Mouse (Mus musculus) olfactory bulb, adult 2 months (tissue): ENCODE results near the gene Umad1. TPM values are rescaled to one million over a fixed set of nuclear protein-coding genes. Genes with fewer than 3 reads are reported as not detected.

Source experiments
- H3K27ac ChIP-seq: fragments of 200-500 bp; 2 replicates; pipeline ENCODE4 v1.5.1; 2012; ENCODE audit warnings: low read depth, low read length; ENCODE audit not compliant: insufficient read depth
- H3K4me1 ChIP-seq: fragments of 200-500 bp; 2 replicates; pipeline ENCODE4 v1.6.1; 2012; ENCODE audit warnings: low read length; ENCODE audit not compliant: control insufficient read depth, insufficient read depth
- H3K4me3 ChIP-seq: fragments of 200-500 bp; 2 replicates; pipeline ENCODE4 v1.5.1; 2012; ENCODE audit warnings: mild to moderate bottlenecking, low read depth, low read length, moderate library complexity; ENCODE audit not compliant: insufficient read depth
- CTCF ChIP-seq: fragments of 200-500 bp; IDR thresholded peaks from 2 replicates; pipeline ENCODE4 v1.5.1; 2012; ENCODE audit warnings: low read depth, mild to moderate bottlenecking, low read length, moderate library complexity; ENCODE audit not compliant: insufficient read depth
- POLR2A ChIP-seq: fragments of 200-500 bp; IDR thresholded peaks from 2 replicates; pipeline ENCODE4 v1.6.1; 2012; ENCODE audit warnings: mild to moderate bottlenecking, low read depth, low read length, moderate library complexity; ENCODE audit not compliant: insufficient read depth
- WGBS: fragments of 180-500 bp; shearing (Covaris S2); methylation state at CpG from one replicate; pipeline ENCODE4 v1.1.7; 2018; 5-methylcytosine and 5-hydroxymethylcytosine counted together
- polyA plus RNA-seq: library from polyadenylated mRNA; stranded (reverse); fragments of >200 nt; gene quantifications from 2 replicates; pipeline ENCODE4 v1.2.4, GENCODE M21; 2012; ENCODE audit warnings: low replicate concordance; ENCODE audit not compliant: missing spikeins, insufficient read depth, insufficient read length

Umad1 gene
- not detected in 2 replicates for polyA plus RNA-seq

DNA sequence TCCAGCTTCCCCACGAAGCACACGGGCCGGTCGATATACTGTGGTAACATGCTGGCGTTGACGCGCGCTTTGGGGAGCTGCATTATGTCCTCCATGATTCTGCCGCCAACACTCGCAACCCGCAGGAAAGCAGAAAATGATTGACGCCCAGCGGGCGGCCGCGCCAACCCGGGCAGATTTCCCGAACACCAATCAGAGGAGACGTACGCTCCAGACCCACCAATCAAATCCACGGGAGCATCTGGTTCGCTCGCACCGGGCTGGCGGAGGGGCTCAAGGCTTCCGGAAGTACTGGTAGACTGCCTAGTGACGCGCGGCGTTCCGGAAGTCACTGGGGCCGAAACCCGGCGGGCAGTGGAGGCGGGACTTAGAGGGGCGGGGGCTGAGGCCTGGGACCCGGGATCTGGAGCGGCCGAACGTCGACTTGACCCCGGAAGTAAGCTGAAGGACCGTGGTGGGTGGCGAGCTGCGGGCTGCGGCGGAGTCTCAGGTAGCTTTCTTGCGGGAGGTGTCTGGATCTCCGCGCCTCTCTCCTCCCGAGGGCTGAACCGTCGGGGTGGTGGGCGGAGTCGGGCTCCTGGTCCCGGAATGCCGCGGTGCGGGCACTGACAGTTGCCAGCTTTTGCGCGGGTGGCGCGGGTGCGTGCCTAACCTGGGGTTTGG is at the start of gene Umad1, which contains the start of the genes Rpa3 and Gm45062:
Gene Umad1 (plus strand): TSS at position 285 of the 663 bp plus-strand sequence.
Gene Rpa3 (minus strand): TSS at position 170 of the 663 bp plus-strand sequence.
Gene Gm45062 (plus strand): TSS at position 447 of the 663 bp plus-strand sequence.
- Histone ChIP-seq H3K4me3 (peak within 1 kb of the TSS; percentile 99), H3K27ac (peak within 1 kb of the TSS; percentile 89), H3K4me1 (no peaks in the 10 kb centered on the region)
- TF ChIP-seq CTCF (no peak), POLR2A (peak; percentile 38)
- under 1% methylated on average over 64 of the region's 64 CpGs for WGBS

- TF ChIP-seq POLR2A (no peak), CTCF (no peak)
- peak overlapping the region; percentile 85 for H3K4me3 ChIP-seq
- peak overlapping the region; percentile 73; the same call in 1 of the 2 replicates for H3K27ac ChIP-seq
- H3K4me1 ChIP-seq = no peaks in the 10 kb centered on the region
- 5% methylated on average over 10 of the region's 10 CpGs for WGBS
Measured at GRCm38 (mm10) chr6:8209866-8210186, 49.3 kb upstream of the Umad1 start.

DNA sequence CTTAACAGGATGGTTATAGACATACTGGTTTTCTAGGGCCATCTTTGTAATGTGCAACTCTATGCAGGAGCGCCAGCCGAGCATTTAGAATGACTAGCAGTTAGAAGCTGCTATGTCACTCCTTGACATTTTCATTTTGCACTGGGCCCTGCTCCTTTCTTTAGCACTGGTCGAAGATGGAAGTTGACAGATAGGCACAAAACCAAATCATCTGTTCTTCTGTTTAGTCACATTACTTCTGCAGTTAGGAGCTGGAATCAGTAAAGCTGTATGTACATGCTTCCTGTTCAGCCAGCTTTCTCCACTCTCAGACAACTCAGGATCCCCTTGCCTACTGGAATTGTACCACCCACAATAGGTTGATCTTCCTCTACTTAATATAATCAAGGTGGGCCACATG is 48.4 kb upstream of the Umad1 start:
- TF ChIP-seq CTCF (no peak), POLR2A (no peak)
- H3K27ac ChIP-seq = no peak overlapping the region
- 92% methylated on average over 3 of the region's 3 CpGs for WGBS
- no peaks in the 10 kb centered on the region for H3K4me1 ChIP-seq
- no peak overlapping the region for H3K4me3 ChIP-seq

GRCm38 (mm10) chr6:8227035-8227434 is 32.1 kb upstream of the Umad1 start:
- no peak overlapping the region for H3K4me3 ChIP-seq
- 0 out of 2 replicates have a peak, but pooled peaks cover 2% of the 10 kb centered on the region for H3K4me1 ChIP-seq
- no peak overlapping the region for H3K27ac ChIP-seq
- TF ChIP-seq CTCF (no peak), POLR2A (no peak)
- 88% methylated on average over 3 of the region's 3 CpGs for WGBS

GRCm38 (mm10) chr6:8228596-8228995 is 30.5 kb upstream of the Umad1 start:
- Histone ChIP-seq H3K4me1 (0 out of 2 replicates have a peak, but pooled peaks cover 2% of the 10 kb centered on the region), H3K4me3 (no peak overlapping the region), H3K27ac (no peak overlapping the region)
- WGBS = 84% methylated on average over 3 of the region's 3 CpGs
- TF ChIP-seq POLR2A (no peak), CTCF (no peak)

- H3K4me3 ChIP-seq = peak overlapping the region; percentile 99
- H3K27ac ChIP-seq = peak overlapping the region; percentile 86; the same call in 1 of the 2 replicates
- no peaks in the 10 kb centered on the region for H3K4me1 ChIP-seq
- WGBS = 4% methylated on average over 6 of the region's 6 CpGs
- no peak for TF ChIP-seq CTCF
- no peak for TF ChIP-seq POLR2A
Measured at GRCm38 (mm10) chr6:8258316-8258715, 772 bp upstream of the Umad1 start.

- TF ChIP-seq CTCF (no peak), POLR2A (no peak)
- Histone ChIP-seq H3K27ac (peak overlapping the region; percentile 89), H3K4me1 (no peaks in the 10 kb centered on the region), H3K4me3 (peak overlapping the region; percentile 98)
- WGBS = 0% methylated on average over 8 of the region's 8 CpGs
Measured at GRCm38 (mm10) chr6:8259667-8260044, 568 bp downstream of the Umad1 start.

DNA sequence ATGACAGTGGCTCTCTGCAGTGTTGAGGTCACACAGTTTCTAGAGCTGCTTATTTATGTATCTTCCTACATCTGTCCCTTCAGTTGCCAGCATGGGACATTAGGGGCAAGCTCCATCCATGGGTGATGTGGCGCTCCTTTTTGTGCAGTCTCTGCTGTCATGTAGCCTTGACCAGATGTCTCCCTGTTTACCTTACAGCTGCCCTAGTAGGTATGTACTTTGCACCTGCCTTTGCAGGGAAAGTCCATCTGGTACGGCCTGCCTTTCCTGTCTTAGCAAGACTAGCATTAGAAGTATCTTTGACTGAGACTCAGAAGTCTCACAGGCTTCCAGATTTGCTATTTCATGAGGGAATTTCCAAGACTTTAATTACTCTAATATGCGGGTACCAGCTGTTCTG is 12.0 kb downstream of the Umad1 start:
- 64% methylated on average over 3 of the region's 3 CpGs for WGBS

GRCm38 (mm10) chr6:8274387-8275054 is 15.4 kb downstream of the Umad1 start:
- TF ChIP-seq CTCF = peak; percentile 62; the same call in 1 of the 2 replicates
- TF ChIP-seq POLR2A = no peak
- 55% methylated on average over 6 of the region's 6 CpGs for WGBS
- H3K4me3 ChIP-seq = no peak overlapping the region
- no peak overlapping the region for H3K27ac ChIP-seq
- no peaks in the 10 kb centered on the region for H3K4me1 ChIP-seq

More for the DNA sequence above, 12.0 kb downstream of the Umad1 start:
- H3K4me1 ChIP-seq = no peaks in the 10 kb centered on the region
- no peak overlapping the region for H3K27ac ChIP-seq
- H3K4me3 ChIP-seq = no peak overlapping the region
- TF ChIP-seq POLR2A (no peak), CTCF (no peak)
